Comparison of ENCODE assay signal across 22 mouse cellular contexts in the genomic region with DNA sequence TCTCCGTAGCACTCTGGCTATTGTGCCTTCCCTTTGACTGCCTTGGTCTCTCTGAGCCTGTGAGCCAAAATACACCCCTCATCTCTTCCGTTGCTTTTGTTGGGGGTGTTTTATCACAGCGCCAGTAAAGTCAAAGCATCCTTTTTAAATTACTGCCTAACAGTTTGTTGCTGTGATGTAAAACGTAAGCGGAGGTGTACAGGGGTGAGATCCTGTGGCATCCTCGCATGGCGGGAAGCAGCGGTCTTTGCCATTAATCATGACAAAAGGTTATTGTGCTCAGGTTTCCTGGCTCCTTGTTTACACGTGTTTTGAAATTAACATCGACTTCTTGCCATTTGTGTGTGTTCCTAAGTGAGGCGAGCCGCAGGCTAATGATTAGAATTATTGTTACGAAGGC.
DNase-seq lines count a peak whose midpoint lies in the region; ATAC-seq and TF ChIP-seq lines count a peak whose summit lies in the region.
"Had no signal": no experiment of that assay in that cellular context is flagged by ENCODE, and none has a peak within 500 bp of the region (broad histone marks: within the 10 kb centered on the region; RNA-seq: fewer than 3 reads in every experiment).

No protein-coding gene starts in this region.

- H3K27me3 ChIP-seq in testis, adult 2 months (ENCODE audit: control insufficient read depth, insufficient read depth, low read length), result no peaks in the 10 kb centered on the region
- no peaks in the 10 kb centered on the region for H3K27me3 ChIP-seq in kidney, embryonic 16.5 days (ENCODE audit: insufficient read depth, low read length)
- H3K27me3 ChIP-seq: CH12.LX; embryonic facial prominence, embryonic 12.5 days; forebrain, embryonic 13.5 days; forebrain, embryonic 15.5 days; Patski had no signal

- no peak for TF ChIP-seq POLR2A in testis, adult 2 months (IDR thresholded peaks at IDR 0.05; ENCODE audit: control insufficient read depth, low read depth, low read length)

- H3K9me3 ChIP-seq in kidney, embryonic 16.5 days (ENCODE audit: low read length), result no peaks in the 10 kb centered on the region; the same call in 1 of the 2 replicates
- H3K9me3 ChIP-seq: embryonic facial prominence, embryonic 10.5 days; embryonic facial prominence, embryonic 12.5 days; forebrain, embryonic 13.5 days; forebrain, embryonic 15.5 days had no signal

- TF ChIP-seq CTCF in testis, adult 2 months (IDR thresholded peaks at IDR 0.05; ENCODE audit: control insufficient read depth, insufficient read depth, insufficient replicate concordance, low read depth, low read length), result no peak

- no peak overlapping the region for H3K9ac ChIP-seq in kidney, embryonic 16.5 days (replicated peaks; ENCODE audit: low read length)
- H3K9ac ChIP-seq: embryonic facial prominence, embryonic 12.5 days; forebrain, embryonic 13.5 days; forebrain, embryonic 15.5 days had no signal

- H3K36me3 ChIP-seq in testis, adult 2 months (ENCODE audit: control insufficient read depth, insufficient read depth, low read length), result no peaks in the 10 kb centered on the region
- no peaks in the 10 kb centered on the region for H3K36me3 ChIP-seq in kidney, embryonic 16.5 days (ENCODE audit: insufficient read depth, low read length)
- H3K36me3 ChIP-seq: embryonic facial prominence, embryonic 10.5 days; embryonic facial prominence, embryonic 12.5 days; forebrain, embryonic 15.5 days; G1E had no signal

- H3K4me2 ChIP-seq in kidney, embryonic 16.5 days (replicated peaks; ENCODE audit: low read depth, low read length), result no peak overlapping the region
- H3K4me2 ChIP-seq: embryonic facial prominence, embryonic 12.5 days; forebrain, embryonic 13.5 days; forebrain, embryonic 15.5 days had no signal

- no peak for DNase-seq in testis, postnatal 10 days (ENCODE audit: low spot score)
- DNase-seq in ES-CJ7 (ENCODE audit: low read depth, low spot score) (peak; percentile 55), R1 (ENCODE audit: low read depth, low spot score) (peak; percentile 89)
- DNase-seq in heart, postnatal 10 days, result no peak
- DNase-seq in right cerebral cortex, postnatal 36 days (ENCODE audit: low spot score in 2 of 2), result no peak
- DNase-seq: adrenal gland, adult 8-10 months; adrenal gland, postnatal 14 days; adrenal gland, postnatal 36 days; B cell, adult 2 months; cerebellum, adult 11-12 months; cerebellum, adult 2 months had no signal

- H3K27ac ChIP-seq in testis, adult 2 months (ENCODE audit: control insufficient read depth, insufficient read depth, low read depth, low read length), result peak overlapping the region; percentile 90
- no peak overlapping the region for H3K27ac ChIP-seq in kidney, embryonic 16.5 days (ENCODE audit: low read length)
- H3K27ac ChIP-seq: embryonic facial prominence, embryonic 10.5 days; embryonic facial prominence, embryonic 12.5 days; forebrain, embryonic 13.5 days; forebrain, embryonic 15.5 days had no signal

- intact Hi-C loops in heart, postnatal 10 days (cut with DNase I), result no loop called here

- H3K4me1 ChIP-seq in testis, adult 2 months (ENCODE audit: control insufficient read depth, insufficient read depth, low read length), result peaks cover 23% of the 10 kb centered on the region
- peaks cover 6% of the 10 kb centered on the region; the same call in 1 of the 2 replicates for H3K4me1 ChIP-seq in kidney, embryonic 16.5 days (ENCODE audit: insufficient read depth, low read length)
- H3K4me1 ChIP-seq: embryonic facial prominence, embryonic 12.5 days had no signal

- no peak for ATAC-seq in kidney, embryonic 16.5 days (ENCODE audit: low FRiP score, low TSS enrichment)
- ATAC-seq: activated CD4-positive, CD25-positive, alpha-beta regulatory T cell, adult 4 months; CD4-positive, CD25-positive, alpha-beta regulatory T cell, adult 4 months; forebrain, embryonic 13.5 days; forebrain, embryonic 15.5 days; Patski had no signal

- 74% methylated on average over 13 of the region's 13 CpGs for WGBS in kidney, embryonic 16.5 days

- peak overlapping the region; percentile 80 for H3K4me3 ChIP-seq in testis, adult 2 months (ENCODE audit: control insufficient read depth, low read depth, low read length)
- H3K4me3 ChIP-seq in kidney, embryonic 16.5 days (ENCODE audit: low read length), result no peak overlapping the region
- H3K4me3 ChIP-seq: embryonic facial prominence, embryonic 10.5 days; embryonic facial prominence, embryonic 12.5 days; forebrain, embryonic 13.5 days; forebrain, embryonic 15.5 days had no signal

Comparison
In these comparisons a context has a peak if more than half of its experiments do, and no peak if none do; other contexts are left out.
1. DNase-seq: peak in ES-CJ7 (single experiment) and R1 (single experiment); none in testis, postnatal 10 days (single experiment), heart, postnatal 10 days (0 of 2) and right cerebral cortex, postnatal 36 days (0 of 2).